Mouse (Mus musculus) liver, embryonic 16.5 days (tissue): ENCODE measurements around the gene Cbr1. TPM values are rescaled to one million over a fixed set of nuclear protein-coding genes. Genes with fewer than 3 reads are reported as not detected.
"Not testable (repeated sequence)": the region's sequence is repeated elsewhere in the genome, so short reads cannot be mapped to it uniquely, and the experiment has no call there.

Experiments
- ATAC-seq: fragments of 200-750 bp; cut with Nextera tagmentation; 2 replicates; pipeline ENCODE4 v1.8.0; 2017; ENCODE audit warnings: low read depth, mild to moderate bottlenecking, moderate number of reproducible peaks, moderate library complexity
- H3K27ac ChIP-seq: fragments of 300-500 bp; sonication (generic); 2 replicates; pipeline ENCODE4 v1.5.1; 2014; ENCODE audit warnings: mild to moderate bottlenecking, low read length
- H3K27me3 ChIP-seq: fragments of 300-500 bp; sonication (generic); 2 replicates; pipeline ENCODE4 v1.6.1; 2014; ENCODE audit warnings: low read depth, low read length, mixed read lengths; ENCODE audit not compliant: control insufficient read depth, insufficient read depth
- H3K36me3 ChIP-seq: fragments of 300-500 bp; sonication (generic); 2 replicates; pipeline ENCODE4 v1.6.1; 2014; ENCODE audit warnings: mild to moderate bottlenecking; ENCODE audit not compliant: control insufficient read depth, insufficient read depth
- H3K4me1 ChIP-seq: fragments of 300-500 bp; sonication (generic); 2 replicates; pipeline ENCODE4 v1.6.1; 2014; ENCODE audit warnings: low read depth, low read length, mixed read lengths; ENCODE audit not compliant: control insufficient read depth
- H3K4me2 ChIP-seq: fragments of 300-500 bp; sonication (generic); 2 replicates; pipeline ENCODE4 v1.6.1; 2014; ENCODE audit warnings: low read depth, low read length, mixed read lengths
- H3K4me3 ChIP-seq: fragments of 300-500 bp; sonication (generic); 2 replicates; pipeline ENCODE4 v1.5.1; 2014; ENCODE audit warnings: low read depth, mild to moderate bottlenecking, low read length
- H3K9ac ChIP-seq: fragments of 300-500 bp; sonication (generic); 2 replicates; pipeline ENCODE4 v1.6.1; 2014; ENCODE audit warnings: low read depth, low read length
- H3K9me3 ChIP-seq: fragments of 300-500 bp; sonication (generic); replicated peaks from 2 replicates; pipeline ENCODE4 v1.6.1; 2016; ENCODE audit warnings: low read length; ENCODE audit not compliant: control insufficient read depth
- WGBS: fragments of 180-500 bp; shearing (Covaris S2); extraction: QIAGEN DNeasy Blood & Tissue Kit; methylation state at CpG from one replicate; pipeline ENCODE4 v1.1.7; 2014; ENCODE audit not compliant: insufficient replicate concordance; 5-methylcytosine and 5-hydroxymethylcytosine counted together
- polyA plus RNA-seq: library from polyadenylated mRNA; unstranded; fragments of >200 nt; fragmentation: Nextera tagmentation; extraction: Ambion mirVana; gene quantifications from 2 replicates; pipeline ENCODE4 v1.2.1, GENCODE M21; 2015

The Cbr1 gene
- polyA plus RNA-seq, 1 experiment from 2014 or later: 25.9 TPM

DNA sequence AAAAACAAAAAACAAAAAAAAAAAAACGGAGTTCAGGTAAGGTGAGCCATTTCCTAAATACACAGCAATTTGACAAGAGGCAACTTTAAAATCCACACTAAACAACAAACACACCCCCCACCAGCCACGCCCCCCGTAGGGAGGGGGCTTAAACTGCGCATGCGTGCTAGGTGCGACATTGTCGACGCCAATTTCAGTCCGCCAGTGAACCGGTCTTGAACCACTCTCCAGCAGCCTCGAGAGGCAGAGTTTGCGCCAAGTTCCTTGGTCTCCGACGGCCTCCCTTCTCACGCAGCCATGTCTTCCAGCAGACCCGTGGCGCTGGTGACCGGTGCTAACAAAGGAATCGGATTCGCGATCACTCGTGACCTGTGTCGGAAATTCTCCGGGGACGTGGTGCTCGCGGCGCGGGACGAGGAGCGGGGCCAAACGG lies 2.0 kb downstream of the Cbr1 start:
- no peaks in the 10 kb centered on the region for H3K36me3 ChIP-seq
- WGBS: 0% methylated on average over 32 of the region's 32 CpGs

DNA sequence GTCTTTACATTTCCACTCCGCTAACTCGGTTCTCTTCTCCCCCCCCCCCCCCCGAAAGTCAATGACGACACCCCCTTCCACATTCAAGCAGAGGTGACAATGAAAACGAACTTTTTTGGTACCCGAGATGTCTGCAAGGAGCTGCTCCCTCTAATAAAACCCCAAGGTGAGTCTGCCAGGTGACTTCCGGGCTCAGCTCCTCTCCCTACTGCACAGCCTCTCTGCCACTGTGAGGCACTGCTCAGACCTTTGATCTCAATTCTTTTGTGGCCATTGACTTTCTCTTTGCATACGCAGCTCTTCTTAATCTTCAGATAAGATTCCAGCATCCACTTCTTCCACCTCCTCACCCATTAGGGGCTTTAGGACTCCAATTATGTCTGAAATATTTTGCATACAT lies 3.1 kb downstream of the Cbr1 start:
- no peak for ATAC-seq

More for the DNA sequence above, 2.0 kb downstream of the Cbr1 start:
- Histone ChIP-seq H3K27ac (no peak overlapping the region), H3K9me3 (no peaks in the 10 kb centered on the region), H3K27me3 (no peaks in the 10 kb centered on the region; the same call in 1 of the 2 replicates), H3K4me2 (peak overlapping the region; percentile 95), H3K4me3 (peak overlapping the region; percentile 69), H3K4me1 (peaks cover 14% of the 10 kb centered on the region), H3K9ac (peak overlapping the region; percentile 75)
- peak; percentile 39 for ATAC-seq

DNA sequence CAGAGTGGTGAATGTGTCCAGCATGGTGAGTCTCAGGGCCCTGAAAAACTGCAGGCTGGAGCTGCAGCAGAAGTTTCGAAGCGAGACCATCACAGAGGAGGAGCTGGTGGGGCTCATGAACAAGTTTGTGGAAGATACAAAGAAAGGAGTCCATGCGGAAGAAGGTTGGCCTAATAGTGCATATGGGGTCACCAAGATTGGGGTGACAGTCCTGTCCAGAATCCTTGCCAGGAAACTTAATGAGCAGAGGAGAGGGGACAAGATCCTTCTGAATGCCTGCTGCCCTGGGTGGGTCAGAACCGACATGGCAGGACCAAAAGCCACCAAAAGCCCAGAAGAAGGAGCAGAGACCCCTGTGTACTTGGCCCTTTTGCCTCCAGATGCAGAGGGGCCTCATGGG lies 4.1 kb downstream of the Cbr1 start:
- H3K27ac ChIP-seq: no peak overlapping the region
- WGBS: 81% methylated on average over 4 of the region's 4 CpGs

More for the DNA sequence above, 3.1 kb downstream of the Cbr1 start:
- Histone ChIP-seq H3K4me3 (no peak overlapping the region), H3K36me3 (no peaks in the 10 kb centered on the region), H3K4me2 (peak overlapping the region; percentile 95; the same call in 1 of the 2 replicates), H3K4me1 (peaks cover 11% of the 10 kb centered on the region), H3K27me3 (no peaks in the 10 kb centered on the region; the same call in 1 of the 2 replicates), H3K27ac (no peak overlapping the region), H3K9me3 (no peaks in the 10 kb centered on the region), H3K9ac (no peak overlapping the region)
- WGBS: 55% methylated on average over 8 of the region's 8 CpGs

DNA sequence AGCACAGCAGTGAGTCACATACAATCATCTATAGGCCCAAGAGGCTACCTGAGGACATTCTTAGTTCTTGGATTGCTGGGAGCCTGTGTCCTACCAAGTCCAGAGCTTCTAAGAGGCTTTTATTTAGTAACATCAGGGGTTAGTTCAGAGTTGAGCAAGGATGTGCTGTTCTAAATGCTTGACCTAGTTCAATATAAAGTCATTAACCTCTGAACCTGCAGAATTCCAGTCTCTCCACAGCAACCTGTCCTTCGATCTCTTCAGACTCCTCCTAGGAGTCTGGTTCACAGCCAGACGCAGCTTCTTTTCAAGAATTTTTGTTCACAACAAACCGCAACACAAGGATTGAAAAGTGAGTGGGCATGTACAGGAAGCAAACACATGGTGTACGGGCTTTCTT lies 5.3 kb downstream of the Cbr1 start:
- Histone ChIP-seq H3K9me3 (no peaks in the 10 kb centered on the region), H3K27me3 (no peaks in the 10 kb centered on the region; the same call in 1 of the 2 replicates), H3K36me3 (no peaks in the 10 kb centered on the region), H3K4me1 (peaks cover 4% of the 10 kb centered on the region), H3K27ac (no peak overlapping the region), H3K4me2 (no peak overlapping the region), H3K4me3 (no peak overlapping the region), H3K9ac (no peak overlapping the region)
- 77% methylated on average over 4 of the region's 4 CpGs for WGBS
- no peak for ATAC-seq

More for the DNA sequence above, 4.1 kb downstream of the Cbr1 start:
- no peak for ATAC-seq
- Histone ChIP-seq H3K4me3 (no peak overlapping the region), H3K4me2 (no peak overlapping the region), H3K4me1 (peaks cover 5% of the 10 kb centered on the region), H3K27me3 (no peaks in the 10 kb centered on the region; the same call in 1 of the 2 replicates), H3K9me3 (no peaks in the 10 kb centered on the region), H3K9ac (no peak overlapping the region), H3K36me3 (no peaks in the 10 kb centered on the region)

DNA sequence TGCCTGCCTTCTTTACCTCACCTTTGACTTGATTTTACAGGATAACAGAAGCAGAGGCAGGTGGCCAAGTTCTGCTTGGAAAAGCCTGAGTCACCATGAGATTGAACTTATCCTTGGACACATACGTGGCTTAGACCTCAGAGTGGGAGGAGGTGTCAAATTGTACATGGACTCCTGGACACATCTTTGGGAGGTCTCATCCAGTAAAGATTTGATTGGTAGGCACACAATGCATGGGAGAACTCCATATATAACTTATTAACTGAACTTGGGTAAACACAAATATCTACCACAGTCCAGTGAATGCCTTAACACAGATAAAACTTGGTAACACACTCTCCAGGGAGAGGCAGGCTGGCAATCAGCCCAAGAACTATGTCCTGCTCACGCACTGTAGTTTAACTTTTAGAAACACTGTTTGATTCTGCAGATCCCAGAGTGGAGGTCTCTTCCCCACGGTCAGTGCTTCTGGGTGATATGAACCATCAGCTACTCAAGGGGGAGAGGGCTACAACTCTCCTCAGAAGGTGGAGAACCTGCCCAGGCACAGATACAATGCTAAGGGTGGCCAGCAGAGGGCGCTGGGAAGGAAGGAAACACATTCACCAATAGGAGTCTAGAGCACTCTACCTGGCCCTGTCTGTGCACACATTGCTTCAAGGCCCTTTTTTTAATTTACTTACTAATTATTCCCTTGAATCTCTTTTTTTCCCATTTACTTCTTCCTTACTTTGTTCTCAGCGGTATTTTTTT lies 9.6 kb downstream of the Cbr1 start:
- Histone ChIP-seq H3K27me3 (no peaks in the 10 kb centered on the region), H3K4me3 (no peak overlapping the region), H3K4me1 (no peaks in the 10 kb centered on the region), H3K27ac (no peak overlapping the region), H3K9me3 (no peaks in the 10 kb centered on the region), H3K9ac (no peak overlapping the region), H3K4me2 (no peak overlapping the region), H3K36me3 (no peaks in the 10 kb centered on the region)
- 20% methylated on average over 5 of the region's 5 CpGs for WGBS
- peak; percentile 67 for ATAC-seq

DNA sequence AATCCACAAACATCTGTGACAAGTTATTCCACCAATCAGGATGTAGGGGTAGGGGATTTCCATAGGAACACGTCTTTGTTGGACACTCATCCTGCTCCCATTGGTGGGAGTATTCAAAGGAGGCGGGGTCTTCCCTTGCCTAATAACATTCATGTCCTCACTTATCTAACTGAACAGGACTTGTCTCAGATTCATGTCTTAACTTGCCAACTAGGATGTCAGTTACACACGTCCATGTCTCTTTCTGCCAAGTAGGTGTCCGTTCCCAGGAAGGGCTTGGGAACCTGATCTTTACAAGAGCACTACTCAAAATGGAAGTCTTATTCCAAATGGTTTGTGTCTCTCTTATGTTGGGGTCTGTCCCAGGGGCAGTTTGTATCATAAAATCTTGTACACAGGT lies 18.1 kb downstream of the Cbr1 start:
- not testable (repeated sequence) for H3K9ac ChIP-seq, ATAC-seq, H3K9me3 ChIP-seq, H3K4me2 ChIP-seq, H3K4me3 ChIP-seq, H3K27ac ChIP-seq, H3K36me3 ChIP-seq, H3K4me1 ChIP-seq, H3K27me3 ChIP-seq
- 57% methylated on average over 4 of the region's 4 CpGs for WGBS

DNA sequence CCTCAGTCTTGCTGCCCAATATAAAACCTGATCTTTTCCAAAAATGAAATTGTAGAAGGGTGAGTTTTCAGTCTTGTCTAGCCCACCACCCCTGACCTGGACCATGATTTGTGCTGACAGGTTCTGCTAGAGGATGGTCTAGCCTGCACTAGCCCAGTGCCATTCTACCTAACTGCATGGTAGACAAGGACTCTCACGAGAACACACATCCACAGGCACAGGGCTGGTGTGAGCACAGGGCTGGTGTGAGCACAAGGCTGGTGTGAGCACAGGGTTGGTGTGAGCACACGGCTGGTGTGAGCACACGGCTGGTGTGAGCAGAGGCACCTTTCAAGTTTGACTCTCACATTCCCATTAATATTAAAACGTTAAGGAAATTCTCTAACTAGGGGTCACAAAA lies 19.0 kb downstream of the Cbr1 start:
- Histone ChIP-seq H3K4me1 (no peaks in the 10 kb centered on the region), H3K9ac (no peak overlapping the region), H3K27ac (no peak overlapping the region), H3K4me2 (no peak overlapping the region), H3K4me3 (no peak overlapping the region), H3K36me3 (no peaks in the 10 kb centered on the region), H3K9me3 (no peaks in the 10 kb centered on the region), H3K27me3 (no peaks in the 10 kb centered on the region)
- no peak for ATAC-seq
- WGBS: 58% methylated on average over 4 of the region's 4 CpGs

DNA sequence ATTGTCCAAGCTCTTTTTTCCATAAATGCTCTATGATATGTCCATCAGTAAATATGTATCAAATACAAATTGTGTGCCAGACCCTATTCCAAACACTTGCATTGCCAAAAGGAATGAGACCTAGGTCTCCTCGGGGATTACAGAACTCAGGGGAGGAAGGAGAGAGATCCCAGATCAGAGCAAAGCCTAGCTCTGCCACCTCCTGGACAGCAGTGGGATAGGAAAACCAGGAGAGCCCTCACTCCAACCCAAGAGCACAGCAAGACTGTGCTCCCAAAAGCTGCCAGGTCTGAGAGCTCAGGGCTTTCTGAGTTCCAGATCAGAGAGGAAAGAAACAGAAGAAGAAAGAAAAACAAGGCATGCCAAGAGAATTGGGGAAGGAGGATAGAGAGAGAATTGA lies 21.1 kb downstream of the Cbr1 start:
- Histone ChIP-seq H3K27ac (no peak overlapping the region), H3K9me3 (no peaks in the 10 kb centered on the region)
- WGBS: 6% methylated on average over 1 of the region's 1 CpGs

DNA sequence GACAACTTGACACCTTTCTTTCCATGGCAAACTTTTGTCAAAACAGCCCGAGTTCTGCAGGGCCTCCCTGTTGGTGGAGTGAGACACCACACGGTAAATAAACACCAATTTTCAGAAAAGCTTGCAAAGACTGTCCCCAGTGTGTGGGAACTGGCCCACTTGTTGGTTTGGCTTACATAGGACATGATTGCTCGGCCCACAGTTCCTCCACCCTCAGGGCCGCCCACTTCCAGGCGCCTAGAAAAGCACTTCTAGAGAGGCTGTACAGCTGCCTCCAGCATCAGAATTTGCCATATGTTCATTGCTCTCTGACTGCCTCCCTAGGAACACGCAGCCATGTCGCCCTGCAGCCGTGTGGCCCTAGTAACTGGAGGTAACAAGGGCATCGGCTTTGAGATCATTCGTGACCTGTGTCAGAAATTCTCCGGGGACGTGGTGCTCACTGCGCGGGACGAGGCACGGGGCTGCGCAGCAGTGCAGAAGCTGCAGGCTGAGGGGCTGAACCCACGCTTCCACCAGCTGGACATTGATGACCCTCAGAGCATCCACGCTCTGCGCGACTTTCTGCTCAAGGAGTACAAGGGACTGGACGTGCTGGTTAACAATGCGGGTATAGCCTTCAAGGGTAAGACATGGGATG lies 22.2 kb downstream of the Cbr1 start, which contains the start of gene Gm5678:
Gene Gm5678 (plus strand): TSS at position 337 of the 640 bp plus-strand sequence.
- WGBS: 69% methylated on average over 23 of the region's 23 CpGs

More for the DNA sequence above, 21.1 kb downstream of the Cbr1 start:
- H3K4me2 ChIP-seq: no peak overlapping the region
- H3K4me3 ChIP-seq: no peak overlapping the region
- no peaks in the 10 kb centered on the region for H3K27me3 ChIP-seq
- H3K4me1 ChIP-seq: no peaks in the 10 kb centered on the region
- H3K36me3 ChIP-seq: no peaks in the 10 kb centered on the region
- ATAC-seq: no peak
- H3K9ac ChIP-seq: no peak overlapping the region

More for the DNA sequence above, 22.2 kb downstream of the Cbr1 start, which contains the start of gene Gm5678:
- Histone ChIP-seq H3K9me3 (no peaks in the 10 kb centered on the region), H3K4me3 (no peak within 1 kb of the TSS), H3K9ac (no peak within 1 kb of the TSS), H3K27ac (no peak within 1 kb of the TSS), H3K27me3 (no peaks in the 10 kb centered on the region), H3K36me3 (no peaks in the 10 kb centered on the region), H3K4me2 (no peak within 1 kb of the TSS), H3K4me1 (no peaks in the 10 kb centered on the region)
- ATAC-seq: no peak
